Mouse (Mus musculus): ENCODE data around the gene Eif4e3.

The Eif4e3 gene

DNA sequence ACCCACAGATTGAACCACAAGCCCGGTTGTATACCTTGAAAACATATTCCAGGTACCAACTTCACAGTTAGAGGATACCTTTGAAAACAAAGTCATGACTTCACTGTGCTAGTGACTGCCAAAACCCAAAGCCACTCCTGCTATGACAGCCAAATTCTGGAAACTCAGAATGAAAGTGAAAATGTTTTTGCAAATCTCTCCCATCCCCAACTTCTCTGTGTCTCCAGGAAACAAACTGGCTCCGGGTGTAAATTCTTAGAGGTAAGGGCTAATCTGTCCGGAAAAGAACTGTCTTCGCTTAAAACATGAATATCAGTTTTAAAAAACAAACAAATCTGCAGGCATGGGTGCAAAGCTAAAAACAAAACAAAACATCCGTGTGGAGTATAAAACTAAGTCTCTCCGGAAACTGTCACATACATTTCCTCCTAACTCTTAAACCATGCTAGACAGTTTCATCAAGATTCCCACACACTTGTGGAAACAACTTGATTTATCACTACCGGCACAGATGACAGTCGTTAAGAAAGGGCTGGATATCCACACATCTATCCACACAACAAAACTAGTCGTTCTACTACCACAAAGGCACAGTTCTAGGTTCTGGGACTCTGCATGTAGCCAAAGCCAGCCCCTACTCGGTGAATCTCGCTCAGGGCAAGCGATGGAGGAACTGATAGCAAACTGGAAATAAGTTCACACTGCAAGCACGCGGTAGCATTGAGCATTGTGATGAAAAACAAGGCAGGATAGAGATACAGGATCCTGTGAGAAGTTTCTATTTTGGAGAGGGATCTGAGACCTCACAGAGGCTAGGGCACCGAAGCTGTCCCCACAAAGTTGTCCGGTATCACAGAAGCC is 884 bp downstream of the Eif4e3 start:
- no peak for DNase-seq (ENCODE audit: low spot score)

DNA sequence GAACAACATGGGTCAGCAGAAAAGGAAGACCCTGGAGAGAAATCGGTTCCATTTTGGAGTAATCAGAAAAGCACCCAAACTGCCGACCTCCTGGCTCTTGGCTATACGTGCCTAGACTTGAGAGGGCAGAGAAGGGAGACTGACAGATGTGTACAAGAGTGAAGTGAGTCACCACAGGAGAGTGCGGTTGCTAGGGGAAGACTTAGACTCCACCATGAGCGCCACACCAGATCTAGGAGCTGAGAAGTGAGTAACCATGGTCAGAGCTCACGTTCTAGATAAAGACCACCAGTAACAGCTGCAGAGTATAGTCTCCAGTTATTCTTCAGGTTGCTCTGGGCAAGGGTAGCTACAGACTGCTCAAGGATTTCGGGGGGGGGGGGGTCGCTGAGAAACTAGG is 3.3 kb downstream of the Eif4e3 start:
- no peak for DNase-seq (ENCODE audit: low spot score)

DNA sequence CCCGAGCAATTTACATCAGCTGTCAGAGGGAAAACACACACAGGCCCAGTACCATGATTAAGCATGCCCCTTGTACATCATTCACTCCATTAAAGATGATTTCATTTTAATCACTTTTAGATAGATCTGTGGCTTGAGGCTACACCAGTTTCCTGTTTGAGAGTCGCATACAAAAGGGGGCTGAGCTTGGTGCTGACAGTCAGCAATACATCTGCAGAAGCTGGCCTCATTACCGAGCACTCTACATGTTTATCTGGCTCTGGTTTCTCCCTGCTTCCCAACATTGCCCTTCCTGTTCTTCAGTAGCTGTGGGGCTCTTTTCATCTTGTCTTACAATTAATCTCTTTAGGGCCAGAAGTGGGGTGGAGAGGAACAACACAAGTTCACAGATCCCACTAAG is 6.1 kb downstream of the Eif4e3 start:
- no peak for DNase-seq (ENCODE audit: low spot score)

DNA sequence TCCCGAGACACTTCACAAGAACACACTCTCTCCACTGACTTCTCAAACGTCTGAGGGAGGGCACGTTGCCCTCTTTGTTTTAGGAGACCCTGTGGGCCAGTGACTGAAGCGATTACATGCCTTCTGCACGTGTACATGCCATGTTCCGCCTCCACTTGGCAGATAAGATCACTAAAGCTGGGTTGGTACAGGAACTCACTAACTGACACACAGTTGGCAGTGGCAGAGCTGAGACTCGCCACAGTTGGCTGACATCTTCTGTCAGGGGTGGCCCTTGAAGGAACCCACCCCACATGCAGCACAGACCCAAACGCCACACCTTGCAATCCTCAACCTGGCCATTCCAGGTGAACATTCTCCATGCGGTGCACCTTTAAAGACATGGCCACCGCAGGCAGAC is 8.0 kb downstream of the Eif4e3 start:
- DNase-seq (ENCODE audit: low spot score), result no peak

DNA sequence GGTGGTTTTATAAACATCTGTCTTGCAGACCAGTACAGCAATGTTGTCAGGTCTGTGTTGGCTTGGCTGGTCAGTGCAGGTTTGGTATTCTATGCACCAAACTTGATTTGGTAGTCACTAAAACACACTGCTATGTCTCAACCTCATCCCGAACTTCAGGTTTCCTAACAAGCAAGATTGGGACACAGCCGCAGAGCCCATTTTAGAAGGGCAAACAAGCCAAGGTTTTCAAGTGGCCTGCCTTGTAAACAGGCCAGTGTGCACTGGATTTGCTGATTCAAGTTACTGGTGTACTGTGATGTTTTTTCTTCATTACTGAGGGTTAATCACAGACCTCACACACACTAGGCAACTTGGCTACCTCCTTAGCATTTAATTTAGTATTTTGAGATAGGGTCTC is 10.5 kb downstream of the Eif4e3 start:
- no peak for DNase-seq (ENCODE audit: low spot score)

DNA sequence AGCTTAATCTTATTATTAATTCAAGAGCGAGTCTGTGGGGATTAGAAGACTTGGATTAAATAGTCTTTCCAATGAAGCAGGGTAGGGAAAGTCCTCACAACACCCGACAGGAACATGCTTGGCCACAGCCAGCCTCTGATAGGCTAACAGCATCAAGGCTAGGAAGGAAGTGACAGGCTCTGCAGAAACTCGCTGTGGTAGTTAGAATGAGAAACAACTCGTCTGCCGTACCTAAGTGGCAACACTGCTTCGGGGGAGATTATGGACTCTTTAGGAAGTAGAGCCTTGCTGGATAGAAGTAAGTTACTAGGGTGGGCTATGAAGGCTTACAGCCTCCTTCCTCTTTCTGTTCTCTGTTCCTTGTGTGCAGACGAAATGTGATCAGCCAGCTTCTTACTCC is 11.1 kb downstream of the Eif4e3 start:
- DNase-seq (ENCODE audit: low spot score), result no peak

DNA sequence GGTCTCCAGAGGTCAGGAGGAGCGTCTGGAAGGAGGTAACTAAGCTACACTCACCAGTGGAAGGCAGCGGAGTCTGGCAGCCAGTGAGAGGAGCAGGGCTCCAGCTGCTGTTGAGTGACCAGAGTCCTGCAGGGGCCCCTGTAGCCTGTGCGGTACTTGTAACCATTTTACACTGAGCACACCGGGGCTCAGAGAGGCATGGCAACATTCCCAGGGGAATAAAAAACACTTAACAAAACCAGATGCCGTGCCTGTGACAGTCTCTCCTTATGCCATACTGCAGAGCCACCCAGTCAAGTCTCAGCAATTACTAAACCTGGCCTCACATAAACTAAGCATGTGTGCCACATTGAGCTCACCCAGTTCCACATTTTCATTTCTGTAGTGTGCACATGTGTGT is 12.2 kb downstream of the Eif4e3 start:
- DNase-seq (ENCODE audit: low spot score), result no peak

DNA sequence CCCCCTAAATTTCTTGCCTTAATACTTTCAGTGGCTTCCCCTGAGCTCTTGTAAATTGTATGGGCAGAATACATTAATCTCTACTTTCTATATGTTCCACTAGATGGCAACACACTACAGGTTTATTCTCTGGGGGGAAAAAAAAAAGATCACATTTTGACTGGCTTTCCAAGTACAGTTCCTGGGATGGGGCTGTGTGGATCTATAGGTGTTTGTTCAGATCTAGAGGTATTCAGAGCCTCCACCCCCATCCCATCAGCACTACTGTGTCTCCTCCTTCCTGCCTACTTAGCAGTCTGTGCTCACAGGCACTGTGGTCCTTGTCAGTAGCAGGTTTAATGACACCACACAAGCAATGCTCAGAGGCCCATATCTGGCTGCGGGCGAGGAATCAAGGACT is 14.2 kb downstream of the Eif4e3 start:
- DNase-seq (ENCODE audit: low spot score), result no peak

DNA sequence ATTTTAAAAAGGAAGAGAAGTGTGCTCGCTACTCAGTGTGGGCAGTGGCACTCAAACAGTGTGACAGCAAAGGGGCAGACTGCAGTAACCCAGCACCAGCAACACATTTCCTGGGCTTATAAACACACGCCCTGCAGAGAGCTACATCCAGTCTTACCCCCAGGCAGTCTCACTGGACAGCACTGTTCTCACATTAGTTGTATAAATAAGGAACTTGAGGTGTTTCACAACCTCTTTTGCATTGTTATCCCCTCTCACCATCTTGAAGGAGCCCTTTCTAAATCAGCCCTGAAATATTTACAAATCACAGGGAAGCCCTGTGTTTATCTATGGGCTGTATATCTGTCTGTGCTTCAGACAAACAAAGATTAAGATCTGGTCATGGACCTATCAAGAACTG is 17.3 kb downstream of the Eif4e3 start:
- no peak for DNase-seq (ENCODE audit: low spot score)

DNA sequence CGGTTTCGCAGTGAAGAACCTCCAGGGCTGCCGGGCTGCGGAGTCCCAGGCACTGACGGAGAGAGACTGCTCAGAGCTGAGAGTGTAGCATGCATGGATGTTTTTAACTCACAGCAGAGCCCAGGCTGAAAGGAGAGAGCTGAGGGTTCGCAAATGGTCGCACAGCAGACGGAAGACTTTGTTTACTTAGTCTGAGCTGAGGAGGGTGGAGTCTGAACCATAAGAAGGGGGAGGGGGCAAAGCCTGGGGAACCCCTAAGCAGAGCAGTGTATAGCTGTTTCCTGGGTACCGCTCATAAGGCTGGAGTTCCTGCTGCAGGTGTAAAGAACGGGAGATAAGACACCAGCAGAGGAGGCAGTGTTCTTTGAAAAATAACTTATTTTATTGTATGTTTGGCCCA is 20.2 kb downstream of the Eif4e3 start:
- no peak for DNase-seq (ENCODE audit: low spot score)

DNA sequence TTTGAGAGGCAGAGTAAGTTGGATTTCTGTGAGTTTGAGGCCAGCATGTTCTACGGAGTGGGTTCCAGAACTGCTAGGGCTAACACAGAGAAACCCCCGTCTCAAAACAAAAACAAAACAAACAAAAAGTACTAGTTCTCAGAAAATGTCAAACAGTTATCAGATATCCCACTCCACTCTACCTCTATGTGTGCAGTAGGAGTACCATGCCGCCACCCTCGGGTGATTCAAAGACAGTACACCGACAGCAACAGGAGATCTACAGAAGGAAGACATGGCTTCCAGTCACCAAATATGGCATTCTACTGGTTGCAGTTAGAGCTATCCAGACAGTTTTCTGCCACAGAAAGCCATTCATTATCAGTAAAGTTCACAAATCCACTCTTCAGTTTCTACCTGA is 21.7 kb downstream of the Eif4e3 start:
- DNase-seq (ENCODE audit: low spot score), result no peak

DNA sequence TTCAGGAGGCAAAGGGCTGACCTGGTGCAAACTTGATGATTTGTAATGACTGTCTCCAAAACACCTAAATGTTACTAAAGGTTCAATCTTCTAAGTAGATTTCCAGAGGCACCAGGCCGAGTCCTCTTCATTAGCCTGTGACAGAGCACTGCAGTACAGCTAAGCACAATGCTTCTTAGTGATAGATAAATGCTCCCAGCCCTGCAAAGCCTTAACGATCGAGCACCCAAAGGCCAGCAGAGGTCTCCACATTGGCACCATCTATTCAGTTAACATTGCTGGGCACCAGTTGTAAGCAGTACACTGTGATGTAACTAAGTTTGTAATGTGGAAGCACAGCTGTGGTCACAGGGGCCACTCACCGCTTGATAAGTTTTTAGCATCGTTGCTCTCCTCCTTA is 22.2 kb downstream of the Eif4e3 start:
- DNase-seq (ENCODE audit: low spot score), result no peak

DNA sequence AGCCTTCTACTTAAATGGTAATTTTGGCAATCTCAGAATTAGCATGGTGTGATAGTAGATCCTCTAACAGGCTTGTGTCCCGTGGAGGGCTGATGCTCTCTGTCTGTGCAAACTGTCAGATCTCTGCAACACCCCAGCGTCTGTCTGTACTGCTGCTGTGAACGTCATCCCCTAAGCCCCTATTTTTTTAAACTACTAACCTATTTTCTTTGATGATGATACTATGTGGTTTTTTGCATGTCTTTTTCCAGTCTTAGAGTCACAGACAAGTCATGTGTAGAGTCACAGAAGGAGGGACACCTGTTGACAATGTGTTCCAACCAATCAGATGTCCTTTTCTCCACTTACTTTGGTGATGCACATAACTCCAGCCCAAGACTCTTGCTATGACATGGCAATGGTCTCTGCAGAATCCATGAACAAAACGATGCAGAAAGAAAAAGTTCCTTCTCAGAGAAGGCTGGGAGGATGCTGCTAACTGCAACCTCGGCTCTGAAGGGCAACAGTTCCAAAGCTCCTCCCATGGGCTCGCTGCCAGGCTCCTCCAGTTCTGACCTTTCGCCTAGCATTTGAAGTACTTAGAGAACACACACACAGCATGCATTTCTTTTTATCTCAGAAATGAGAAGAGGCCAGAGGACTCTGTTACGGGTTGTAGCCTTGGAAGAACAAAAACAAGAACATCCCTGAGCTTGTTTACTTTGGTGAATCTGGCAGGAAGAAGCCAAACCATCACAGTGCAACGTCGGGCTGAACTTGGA is 23.0 kb downstream of the Eif4e3 start:
- DNase-seq (ENCODE audit: low spot score), result peak; percentile 87

DNA sequence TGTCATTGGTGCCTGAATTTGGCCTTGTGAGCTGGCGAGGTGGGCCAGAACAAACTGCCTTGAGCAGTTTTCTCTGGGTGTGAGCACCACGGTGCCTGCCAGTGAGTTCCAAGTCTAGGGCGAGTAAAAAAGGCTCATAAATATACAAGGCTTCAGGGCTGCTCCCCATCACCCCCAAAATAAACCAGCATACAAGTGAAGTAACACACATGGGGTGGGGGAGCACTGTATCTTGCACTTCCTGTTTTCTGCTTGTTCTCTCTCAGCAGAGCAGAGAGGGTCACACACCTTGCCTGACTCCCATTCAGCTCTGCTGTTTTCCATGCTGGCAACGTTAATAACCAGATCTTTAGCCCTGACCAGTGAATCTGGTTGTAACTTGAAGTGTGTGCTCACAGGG is 29.1 kb downstream of the Eif4e3 start:
- DNase-seq (ENCODE audit: low spot score), result no peak

DNA sequence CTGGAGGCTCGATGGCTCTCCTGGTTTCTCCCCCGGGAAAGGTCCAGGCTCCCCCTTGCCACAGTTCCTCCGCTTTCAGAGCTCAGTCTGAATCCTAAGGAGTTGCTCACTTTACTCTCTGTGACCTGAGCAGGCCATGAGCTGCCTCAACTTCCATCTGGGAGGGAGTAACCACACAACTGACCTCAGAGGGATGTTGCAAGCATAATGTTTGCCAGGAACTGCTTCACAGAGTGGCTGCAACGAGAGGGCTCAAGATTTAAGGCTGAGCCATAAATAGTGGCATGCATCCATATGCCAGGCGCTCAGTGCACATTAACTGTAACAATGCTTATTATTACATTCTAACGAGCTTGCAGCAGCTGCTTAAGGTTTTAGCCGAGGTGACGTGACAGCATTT is 29.8 kb downstream of the Eif4e3 start:
- no peak for DNase-seq (ENCODE audit: low spot score)

DNA sequence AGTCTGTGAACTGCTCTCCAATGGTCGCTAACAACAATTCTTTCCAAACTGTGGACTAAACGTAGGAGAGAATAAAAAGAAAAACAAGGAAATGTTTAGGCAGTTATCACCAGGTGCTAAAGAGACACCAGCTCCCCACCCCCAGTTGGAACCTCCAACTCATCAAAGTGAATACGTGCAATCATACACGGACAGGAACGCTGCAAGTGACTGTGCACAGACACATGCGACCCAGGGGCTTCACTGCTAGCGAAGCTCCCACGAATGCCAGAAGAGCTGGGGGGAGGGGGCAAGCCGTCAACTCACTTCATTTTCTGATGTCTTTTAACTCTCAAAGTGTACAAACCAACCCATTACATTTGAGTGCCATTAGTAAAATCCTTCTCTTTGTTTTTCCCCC is 30.4 kb downstream of the Eif4e3 start:
- no peak for DNase-seq (ENCODE audit: low spot score)

DNA sequence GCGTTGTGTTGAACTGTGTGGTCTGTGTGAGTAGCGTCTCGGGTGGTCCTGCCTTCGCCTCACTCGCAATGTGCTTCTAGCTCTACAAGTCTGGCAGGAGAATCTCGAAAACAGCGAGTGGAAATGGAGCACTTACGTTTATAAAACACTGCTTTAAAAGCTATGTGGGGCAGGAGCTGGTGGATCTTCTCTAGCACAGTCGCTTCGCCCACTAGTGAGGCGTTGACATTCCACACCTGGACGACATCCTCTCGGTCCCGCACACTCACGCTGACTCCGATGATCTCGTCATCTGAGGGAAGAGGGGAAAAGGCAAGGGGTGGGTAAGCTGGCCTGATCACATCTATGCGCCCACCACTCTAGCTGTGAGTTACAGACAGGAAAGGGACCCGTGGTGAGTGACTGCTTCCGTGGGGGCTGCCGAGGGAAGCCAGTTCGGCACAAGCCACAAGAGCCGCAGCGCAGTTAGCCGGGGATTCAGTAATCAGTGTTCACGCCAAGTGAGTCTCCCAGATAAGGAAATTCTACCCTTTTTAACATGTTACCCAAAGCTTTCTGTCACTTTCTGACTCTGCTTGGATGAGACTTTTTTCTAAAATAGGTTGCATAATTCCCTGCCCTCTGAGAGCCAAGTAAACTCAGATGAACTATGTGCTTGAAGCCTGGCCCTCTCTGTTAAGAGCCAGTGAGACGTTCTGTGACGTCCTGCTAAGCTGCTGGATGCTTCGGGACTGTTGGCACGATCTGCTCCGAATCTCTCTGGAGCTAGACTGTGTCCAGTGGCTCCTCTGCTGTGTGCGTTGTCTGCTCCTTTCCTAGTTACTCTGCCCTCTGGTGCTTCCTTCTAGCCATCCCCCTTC is 34.2 kb downstream of the Eif4e3 start:
- DNase-seq (ENCODE audit: low spot score), result no peak

DNA sequence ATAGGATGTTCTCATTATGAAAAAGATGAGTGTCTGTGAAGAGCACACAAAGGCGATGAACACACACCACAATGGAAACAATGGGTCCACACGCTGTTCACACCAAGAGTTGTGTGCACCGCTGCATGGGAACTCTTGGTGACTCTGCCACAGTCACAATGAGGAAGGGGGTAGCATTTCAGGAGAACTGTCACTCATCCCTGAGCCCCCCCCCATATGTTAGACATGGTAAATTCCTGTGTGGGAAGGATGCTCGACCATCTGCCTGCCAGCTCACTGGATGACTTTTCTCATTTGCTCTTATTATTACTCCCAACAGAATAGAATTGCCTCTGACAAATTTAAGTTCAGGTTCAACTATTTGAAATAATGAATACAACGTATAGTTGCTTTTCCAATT is 34.9 kb downstream of the Eif4e3 start:
- no peak for DNase-seq (ENCODE audit: low spot score)

DNA sequence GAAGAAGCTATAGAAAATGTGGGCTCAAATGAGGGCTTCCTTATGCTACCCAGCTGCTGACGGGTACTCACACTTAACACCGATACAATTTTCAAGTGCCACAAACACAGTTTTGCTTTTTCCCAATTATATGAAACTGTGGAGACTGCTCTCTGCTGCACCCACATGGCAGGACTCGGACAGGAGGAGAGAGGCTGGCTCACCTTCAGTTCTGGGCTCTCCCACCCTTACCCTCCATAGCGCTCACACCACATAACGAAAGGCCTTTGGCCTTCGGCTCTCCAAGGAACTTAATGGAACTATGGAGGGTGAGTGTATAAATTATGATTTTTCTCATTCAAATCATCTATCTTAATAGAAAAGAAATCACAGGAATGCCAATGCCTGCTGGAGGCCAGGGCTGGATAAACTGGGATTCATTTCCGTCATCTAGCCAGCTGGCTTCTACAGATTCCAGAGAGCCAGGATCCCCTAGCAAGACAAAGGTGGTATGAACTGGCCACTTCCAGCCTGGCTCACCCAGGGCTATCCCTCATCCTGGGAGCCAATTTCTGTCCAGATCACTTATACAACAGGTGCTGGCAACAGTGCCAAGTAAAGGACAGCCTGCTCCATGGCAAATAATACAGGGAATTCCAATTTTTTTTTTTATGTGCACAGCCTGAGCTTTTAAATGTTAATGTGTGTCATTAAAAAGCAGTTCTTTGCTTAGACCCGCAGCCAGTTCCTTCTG is 36.7 kb downstream of the Eif4e3 start:
- DNase-seq (ENCODE audit: low spot score), result no peak

DNA sequence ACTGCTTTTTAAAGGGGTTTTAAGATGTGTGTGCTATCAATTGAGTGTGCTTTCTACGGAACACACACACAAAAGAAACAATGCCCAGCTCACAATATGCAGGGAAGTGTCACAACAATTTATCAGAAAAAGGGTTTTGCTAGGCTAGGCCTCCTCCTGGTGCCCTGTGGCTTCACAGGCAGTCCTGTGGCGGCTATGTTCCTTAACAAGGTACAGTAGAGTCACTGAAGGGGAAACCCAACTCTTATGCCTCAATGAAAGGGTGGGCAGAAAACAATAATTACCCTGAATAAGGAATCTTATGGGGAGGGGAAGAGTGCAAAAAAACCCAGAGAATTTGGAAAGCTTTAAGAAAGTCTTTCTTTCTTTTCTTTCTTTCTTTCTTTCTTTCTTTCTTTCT is 40.2 kb downstream of the Eif4e3 start:
- no peak for DNase-seq (ENCODE audit: low spot score)

DNA sequence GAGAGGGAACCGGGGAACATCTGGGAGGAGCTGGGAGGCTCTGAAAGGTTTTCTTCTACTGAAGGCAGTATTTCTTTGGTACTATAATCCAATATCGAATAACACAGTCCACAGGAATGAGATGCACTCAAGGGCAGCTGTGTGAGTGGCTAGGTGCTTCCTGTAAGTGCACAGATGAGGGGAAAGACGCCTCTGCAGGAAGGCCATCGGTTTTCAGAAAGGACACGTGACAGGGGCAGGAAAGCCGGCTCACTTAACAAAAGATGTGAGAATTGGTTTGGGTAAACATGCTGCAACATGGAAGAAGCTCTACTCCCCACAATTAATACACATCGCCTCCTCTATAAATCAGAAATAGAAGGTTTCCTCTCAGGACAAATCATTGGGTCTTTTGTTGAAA is 40.8 kb downstream of the Eif4e3 start:
- DNase-seq (ENCODE audit: low spot score), result no peak

DNA sequence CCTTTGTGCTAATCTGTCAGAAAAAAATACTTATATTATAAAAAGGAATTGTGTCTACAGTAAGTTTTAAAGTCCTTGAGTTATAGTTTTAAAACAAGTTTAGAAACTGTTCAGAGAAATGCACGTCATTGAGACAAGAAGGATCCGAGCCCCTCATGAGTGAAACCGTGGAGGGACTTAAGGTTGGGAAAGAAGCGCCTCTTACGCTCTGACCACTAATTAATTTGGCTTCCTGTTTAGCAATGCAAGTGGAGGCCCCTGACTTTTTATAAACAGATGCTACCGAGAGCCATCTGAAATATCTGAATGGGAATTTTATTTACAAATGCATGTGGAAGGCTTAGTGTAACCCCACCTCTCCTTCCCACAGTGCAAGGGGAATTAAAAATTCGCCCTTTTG is 41.3 kb downstream of the Eif4e3 start:
- no peak for DNase-seq (ENCODE audit: low spot score)

Measured in testis, postnatal 10 days (tissue).